Mouse (Mus musculus) brain, embryonic 14.5 days (tissue): ENCODE results near the gene Arpc2.

ENCODE experiments used
- CTCF ChIP-seq: fragments of 200-500 bp; IDR thresholded peaks from 2 replicates; pipeline ENCODE4 v1.5.1; 2012; ENCODE audit warnings: inconsistent platforms, mild to moderate bottlenecking, moderate library complexity, borderline replicate concordance; ENCODE audit not compliant: insufficient read depth, insufficient read length; ENCODE audit errors: extremely low read depth
- POLR2A ChIP-seq: fragments of 200-500 bp; IDR thresholded peaks from 2 replicates; pipeline ENCODE4 v1.6.1; 2012; ENCODE audit warnings: mild to moderate bottlenecking, inconsistent platforms, borderline replicate concordance; ENCODE audit not compliant: poor library complexity, insufficient read depth, insufficient read length, severe bottlenecking; ENCODE audit errors: extremely low read depth

DNA sequence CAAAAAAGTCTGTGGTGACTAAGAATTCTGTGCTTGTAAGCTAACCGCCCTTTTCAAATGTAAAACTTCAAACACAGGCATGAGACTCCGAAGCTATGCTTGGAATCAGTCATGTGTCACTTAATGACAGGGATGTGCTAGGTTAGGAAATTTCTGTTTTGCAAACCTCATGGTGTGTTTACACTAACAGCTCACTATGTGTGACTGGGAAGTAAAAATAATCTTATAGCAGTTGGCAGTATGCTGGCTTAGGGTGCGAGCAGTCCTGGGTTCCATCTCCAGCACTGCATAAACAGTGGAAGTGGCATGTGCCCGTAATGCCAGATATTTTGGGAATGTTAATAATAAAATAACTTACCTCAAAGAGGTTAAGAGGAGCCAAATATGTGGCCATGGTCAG, 69.1 kb downstream of the Arpc2 start:
- TF ChIP-seq CTCF, result no peak
- TF ChIP-seq POLR2A, result no peak
